Mouse (Mus musculus) lung, postnatal 36 days (tissue): ENCODE data around the gene Yipf4.

Experiments
- DNase-seq: peaks from one replicate; pipeline ENCODE4 v3.0.0; 2022; ENCODE audit warnings: mixed read lengths

Gene Yipf4

GRCm38 (mm10) chr17:74526806-74527653, 37.7 kb downstream of the Yipf4 start:
- peak; percentile 21 for DNase-seq

DNA sequence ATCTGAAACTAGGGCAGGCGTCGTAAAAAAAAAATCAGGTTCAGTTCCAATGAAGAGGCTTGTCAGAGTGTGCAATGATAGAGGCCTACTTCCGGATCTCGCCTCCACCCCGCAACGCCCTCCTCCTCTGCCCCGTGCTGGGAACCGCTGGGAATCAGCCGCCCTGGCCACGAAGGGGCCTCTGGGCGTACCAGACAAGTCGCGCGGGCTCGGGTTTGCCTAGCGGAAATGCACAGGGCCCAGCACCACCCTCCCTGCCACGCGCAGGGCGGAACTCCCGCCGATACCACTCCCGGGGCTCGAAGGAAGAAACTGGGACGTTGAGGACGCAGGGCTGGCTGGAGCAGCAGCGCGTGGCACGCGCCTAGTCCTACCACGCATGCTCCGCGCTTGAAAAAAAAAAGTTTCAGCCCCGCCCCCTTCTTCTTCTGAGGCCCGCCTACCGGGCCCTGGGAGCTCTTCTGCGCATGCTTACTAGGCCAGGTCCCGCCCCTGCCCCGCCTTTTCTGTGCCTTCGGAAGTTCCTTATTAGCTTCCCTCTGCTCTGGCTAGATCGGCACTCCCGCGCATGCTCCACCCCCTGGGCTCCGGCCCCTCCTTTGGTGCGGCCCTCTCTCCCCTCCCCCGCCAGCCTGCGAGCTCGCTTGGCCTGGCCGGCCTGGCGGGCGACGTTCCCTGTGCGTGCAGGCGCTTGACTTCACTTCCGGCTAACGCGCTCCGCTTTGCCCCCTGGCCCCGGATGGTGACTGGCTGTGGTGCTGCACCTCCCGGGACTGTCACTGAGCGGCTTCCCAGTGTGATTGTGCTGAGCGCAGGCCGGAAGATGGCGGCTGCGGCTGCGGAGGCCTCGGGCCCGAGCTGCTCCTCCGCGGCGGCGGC, 38.7 kb downstream of the Yipf4 start, which contains the start of gene Birc6:
Birc6 (plus strand) TSS at position 567 of the 879 bp plus-strand sequence.
- peak; percentile 100 for DNase-seq

DNA sequence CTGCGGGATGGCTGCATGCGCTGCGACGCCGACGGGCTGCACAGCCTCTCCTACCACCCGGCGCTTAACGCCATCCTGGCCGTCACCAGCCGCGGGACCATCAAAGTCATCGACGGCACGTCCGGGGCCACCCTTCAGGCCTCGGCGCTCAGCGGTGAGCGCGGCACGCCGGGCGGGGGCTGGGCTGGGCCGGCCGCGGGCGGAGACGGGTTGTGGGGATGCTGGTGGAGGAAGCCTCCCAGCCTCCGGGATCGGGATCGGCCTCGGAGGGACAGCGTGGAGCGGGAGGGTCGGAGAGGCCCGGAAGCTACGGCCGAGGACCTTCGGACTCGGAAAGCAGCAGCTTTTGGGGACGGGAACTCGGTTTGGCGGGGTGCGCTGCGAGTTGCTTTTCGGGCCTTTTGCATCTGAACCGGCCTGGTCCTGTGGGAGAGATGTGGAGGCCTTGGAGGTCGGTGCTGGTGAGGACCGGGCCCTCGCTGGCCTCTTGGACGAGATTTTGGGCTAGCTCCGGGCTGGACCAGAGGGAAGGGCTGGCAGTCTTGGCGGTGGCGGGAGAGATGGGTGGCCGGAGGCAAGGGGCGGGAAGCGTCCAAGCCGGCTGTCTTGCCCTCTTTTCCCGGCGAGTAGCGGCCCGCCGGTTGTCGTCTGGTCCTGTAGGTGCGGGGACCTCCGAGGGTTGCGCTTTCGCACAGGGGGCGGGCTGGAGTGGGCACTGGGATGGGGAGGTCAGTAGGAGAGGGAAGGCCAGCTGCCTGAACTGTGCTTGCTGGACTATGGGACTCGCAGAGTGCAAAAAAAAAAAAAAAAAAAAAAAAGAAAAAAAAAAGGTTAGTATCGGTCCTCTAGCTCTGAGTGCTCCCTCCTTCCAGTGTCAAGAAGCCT, 39.6 kb downstream of the Yipf4 start:
- DNase-seq = peak; percentile 13

- DNase-seq = no peak
Measured at GRCm38 (mm10) chr17:74529533-74529824, 40.2 kb downstream of the Yipf4 start.

GRCm38 (mm10) chr17:74534971-74535370, 45.7 kb downstream of the Yipf4 start:
- DNase-seq = no peak

GRCm38 (mm10) chr17:74537526-74537925, 48.2 kb downstream of the Yipf4 start:
- DNase-seq = no peak

GRCm38 (mm10) chr17:74543615-74544014, 54.3 kb downstream of the Yipf4 start:
- DNase-seq = no peak
